Mouse (Mus musculus) CH12.LX (cell line): Measurements from ENCODE around the gene Esyt3. TPM values are rescaled to one million over a fixed set of nuclear protein-coding genes. Genes with fewer than 3 reads are reported as not detected.

Source experiments
- DNase-seq: peaks from one replicate; pipeline ENCODE4 v3.0.0-alpha.2; 2013; ENCODE audit errors: extremely low read depth
- H3K27ac ChIP-seq: 2 replicates; pipeline ENCODE4 v1.5.1; 2012; ENCODE audit warnings: low read depth, mild to moderate bottlenecking, control low read depth, moderate library complexity; ENCODE audit not compliant: insufficient read depth
- H3K27me3 ChIP-seq: replicated peaks from 2 replicates; pipeline ENCODE3; 2012; ENCODE audit warnings: inconsistent platforms
- H3K36me3 ChIP-seq, 2 experiments: replicated peaks in 1 of 2; 2 replicates each; pipeline versions ENCODE3 to v1.6.1; 2012; ENCODE audit warnings: inconsistent platforms in 1 of 2, low read length in 1 of 2, mild to moderate bottlenecking in 1 of 2, mixed read lengths in 1 of 2, moderate library complexity in 1 of 2; ENCODE audit not compliant: control insufficient read depth in 1 of 2, insufficient read depth in 1 of 2
- H3K4me1 ChIP-seq, 2 experiments: 2 replicates each; pipeline ENCODE4 v1.6.1; 2012; ENCODE audit warnings: inconsistent platforms in 1 of 2, moderate library complexity in 1 of 2; ENCODE audit not compliant: insufficient read depth in 2 of 2, control insufficient read depth in 1 of 2
- H3K4me2 ChIP-seq: 2 replicates; pipeline ENCODE4 v1.6.1; 2012; ENCODE audit warnings: low read depth, mild to moderate bottlenecking, control low read depth; ENCODE audit not compliant: poor library complexity, insufficient read depth, severe bottlenecking
- H3K4me3 ChIP-seq, 3 experiments: fragments of 150-350 bp in 1 of 3; sonication (generic) in 1 of 3; replicated peaks in 1 of 3; 2 replicates each; pipeline versions ENCODE3 to v1.5.1; 2011 to 2012; ENCODE audit warnings: low read depth in 2 of 3, low read length in 2 of 3, mild to moderate bottlenecking in 2 of 3, moderate library complexity in 2 of 3, control low read depth in 1 of 3, improper control_type of control experiment in 1 of 3, inconsistent platforms in 1 of 3, mixed read lengths in 1 of 3; ENCODE audit not compliant: poor library complexity in 1 of 3
- H3K79me2 ChIP-seq: replicated peaks from 2 replicates; pipeline ENCODE4 v1.6.1; 2012; ENCODE audit warnings: mild to moderate bottlenecking, moderate library complexity; ENCODE audit not compliant: control insufficient read depth, poor library complexity, insufficient read depth, severe bottlenecking; ENCODE audit errors: extremely low read depth
- H3K9ac ChIP-seq: 2 replicates; pipeline ENCODE4 v1.6.1; 2012; ENCODE audit warnings: low read depth, mild to moderate bottlenecking, control low read depth, moderate library complexity; ENCODE audit not compliant: insufficient read depth
- H3K9me3 ChIP-seq: replicated peaks from 2 replicates; pipeline ENCODE3; 2012; ENCODE audit warnings: low read length, inconsistent platforms, mixed read lengths
- BHLHE40 ChIP-seq: IDR thresholded peaks from 2 replicates; pipeline ENCODE4 v1.6.1; 2011; ENCODE audit warnings: mild to moderate bottlenecking, low read depth, low read length, improper control_type of control experiment
- CHD1 ChIP-seq: IDR thresholded peaks from 2 replicates; pipeline ENCODE4 v1.6.1; 2012; ENCODE audit warnings: low read depth, low read length, improper control_type of control experiment, inconsistent platforms
- CTCF ChIP-seq, 2 experiments: IDR thresholded peaks in 1 of 2; conservative IDR thresholded peaks in 1 of 2; 2 replicates each; pipeline ENCODE4 v1.5.1; 2011 to 2012; ENCODE audit warnings: low read depth in 2 of 2, low read length in 2 of 2, improper control_type of control experiment in 1 of 2, inconsistent platforms in 1 of 2, mild to moderate bottlenecking in 1 of 2, moderate library complexity in 1 of 2
- GABPA ChIP-seq: IDR thresholded peaks from 2 replicates; pipeline ENCODE4 v1.6.1; 2012; ENCODE audit warnings: low read depth, low read length, improper control_type of control experiment, inconsistent platforms; ENCODE audit not compliant: insufficient replicate concordance
- IRF4 ChIP-seq: IDR thresholded peaks from 2 replicates; pipeline ENCODE4 v1.6.1; 2014; ENCODE audit warnings: low read depth, mild to moderate bottlenecking, inconsistent platforms, low read length, improper control_type of control experiment
- JUN ChIP-seq: IDR thresholded peaks from 2 replicates; pipeline ENCODE4 v1.6.1; 2011; ENCODE audit warnings: low read depth, mild to moderate bottlenecking, low read length, improper control_type of control experiment, moderate library complexity; ENCODE audit not compliant: insufficient read depth
- JUND ChIP-seq: conservative IDR thresholded peaks from 2 replicates; pipeline ENCODE4 v1.6.1; 2011; ENCODE audit warnings: low read depth, low read length, improper control_type of control experiment
- MEF2A ChIP-seq: IDR thresholded peaks from 2 replicates; pipeline ENCODE4 v1.6.1; 2014; ENCODE audit warnings: low read depth, mild to moderate bottlenecking, inconsistent platforms, low read length, improper control_type of control experiment, borderline replicate concordance
- MXI1 ChIP-seq: IDR thresholded peaks from 2 replicates; pipeline ENCODE4 v1.6.1; 2011; ENCODE audit warnings: mild to moderate bottlenecking, low read depth, low read length, improper control_type of control experiment
- MYC ChIP-seq: IDR thresholded peaks from 2 replicates; pipeline ENCODE4 v1.6.1; 2011; ENCODE audit warnings: low read depth, mild to moderate bottlenecking, improper control_type of control experiment, low read length
- NRF1 ChIP-seq: IDR thresholded peaks from 2 replicates; pipeline ENCODE4 v1.6.1; 2014; ENCODE audit warnings: low read depth, mild to moderate bottlenecking, inconsistent platforms, low read length, improper control_type of control experiment, moderate library complexity
- POLR2A ChIP-seq: IDR thresholded peaks from 2 replicates; pipeline ENCODE4 v1.6.1; 2011; ENCODE audit warnings: low read depth, mild to moderate bottlenecking, improper control_type of control experiment, low read length
- POLR2AphosphoS2 ChIP-seq: IDR thresholded peaks from 2 replicates; pipeline ENCODE4 v1.6.1; 2011; ENCODE audit warnings: low read depth, low read length, improper control_type of control experiment
- RAD21 ChIP-seq: IDR thresholded peaks from 2 replicates; pipeline ENCODE4 v1.6.1; 2011; ENCODE audit warnings: low read depth, mild to moderate bottlenecking, low read length, improper control_type of control experiment, moderate library complexity
- RCOR1 ChIP-seq: conservative IDR thresholded peaks from 2 replicates; pipeline ENCODE4 v1.6.1; 2012; ENCODE audit warnings: low read depth, mild to moderate bottlenecking, inconsistent platforms, low read length, improper control_type of control experiment
- SIN3A ChIP-seq: IDR thresholded peaks from 2 replicates; pipeline ENCODE4 v1.6.1; 2012; ENCODE audit warnings: low read length, improper control_type of control experiment, inconsistent platforms
- TBP ChIP-seq: conservative IDR thresholded peaks from 2 replicates; pipeline ENCODE4 v1.6.1; 2011; ENCODE audit warnings: low read depth, low read length, improper control_type of control experiment
- TCF12 ChIP-seq: IDR thresholded peaks from 2 replicates; pipeline ENCODE4 v1.6.1; 2014; ENCODE audit warnings: low read depth, mild to moderate bottlenecking, inconsistent platforms, low read length, improper control_type of control experiment
- UBTF ChIP-seq: IDR thresholded peaks from 2 replicates; pipeline ENCODE4 v1.6.1; 2012; ENCODE audit warnings: low read depth, mild to moderate bottlenecking, inconsistent platforms, low read length, improper control_type of control experiment, moderate library complexity
- USF2 ChIP-seq: conservative IDR thresholded peaks from 2 replicates; pipeline ENCODE4 v1.6.1; 2011; ENCODE audit warnings: low read depth, low read length, improper control_type of control experiment
- ZKSCAN1 ChIP-seq: IDR thresholded peaks from 2 replicates; pipeline ENCODE4 v1.6.1; 2012; ENCODE audit warnings: low read depth, inconsistent platforms, low read length, improper control_type of control experiment, borderline replicate concordance
- ZNF384 ChIP-seq: IDR thresholded peaks from 2 replicates; pipeline ENCODE4 v1.6.1; 2012; ENCODE audit warnings: low read depth, low read length, improper control_type of control experiment, inconsistent platforms
- dilution Hi-C: fragments of 300-500 bp; cut with MboI; formaldehyde crosslinking; loops from 2 replicates; pipeline ENCODE4 v1.14.3; 2020; ENCODE audit warnings: low sequenced_read_pairs; ENCODE audit not compliant: extremely low pct_unique_long_range_greater_than_20kb, extremely low pct_ligation_motif_present
- in situ Hi-C: fragments of 300-500 bp; cut with MboI; formaldehyde crosslinking; loops from 3 replicates; pipeline ENCODE4 v1.14.3; 2019; ENCODE audit warnings: low sequenced_read_pairs, low pct_ligation_motif_present, low pct_unique_long_range_greater_than_20kb, mixed read lengths
- polyA plus RNA-seq: library from polyadenylated mRNA; unstranded; fragments of >175 nt; gene quantifications from 2 replicates; pipeline ENCODE4 v1.2.1, GENCODE M21; 2012; ENCODE audit warnings: low read depth; ENCODE audit not compliant: insufficient read length
- total RNA-seq, 2 experiments: library from RNA; depleted of rRNA; stranded (reverse); fragments of 300-350 nt in 1 of 2; fragments of >200 nt in 1 of 2; gene quantifications; 2 replicates each; pipeline ENCODE4 v1.2.3; 2012 to 2014

The Esyt3 gene
- total and polyA plus RNA-seq, 3 experiments, result not detected

DNA sequence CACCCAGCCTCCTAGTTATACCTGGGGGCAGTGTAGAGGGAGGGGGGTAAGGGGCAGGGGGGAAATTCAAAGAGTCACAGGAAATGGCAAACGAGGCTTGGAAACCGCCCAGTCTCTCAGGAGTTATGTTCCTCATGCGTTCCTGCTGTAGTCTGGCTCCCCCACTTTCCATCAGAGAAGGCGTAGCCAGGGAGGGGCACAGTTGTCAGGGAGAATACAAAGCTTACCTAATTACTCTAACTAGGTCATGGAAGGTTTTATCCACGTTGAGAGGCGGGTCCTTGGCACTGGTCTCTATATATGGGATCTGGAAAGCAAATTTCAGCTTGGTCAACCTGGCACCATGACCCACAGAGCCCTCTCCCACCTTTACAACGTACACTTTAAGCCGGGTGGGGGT is 31.1 kb upstream of the Esyt3 start:
- no peak for TF ChIP-seq BHLHE40
- no peak for TF ChIP-seq RCOR1
- no peak for TF ChIP-seq CTCF (conservative IDR thresholded peaks at IDR 0.05 in 1 of 2, IDR thresholded peaks at IDR 0.05 in 1 of 2; ENCODE audit: low read depth in 2 of 2, low read length in 2 of 2)
- no peak for TF ChIP-seq NRF1
- no peak for TF ChIP-seq GABPA
- no peak for TF ChIP-seq POLR2A
- no peak for TF ChIP-seq RAD21
- Histone ChIP-seq H3K79me2 (no peaks in the 10 kb centered on the region), H3K27ac (no peak overlapping the region), H3K9me3 (no peaks in the 10 kb centered on the region), H3K4me1 (peaks cover 11 to 16% of the 10 kb centered on the region in 2 experiments), H3K4me3 (no peak overlapping the region), H3K27me3 (no peaks in the 10 kb centered on the region), H3K9ac (no peak overlapping the region), H3K4me2 (no peak overlapping the region), H3K36me3 (no peaks in the 10 kb centered on the region)
- no peak for DNase-seq
- in situ Hi-C loops, result no loop called here
- dilution Hi-C loops, result no loop called here

DNA sequence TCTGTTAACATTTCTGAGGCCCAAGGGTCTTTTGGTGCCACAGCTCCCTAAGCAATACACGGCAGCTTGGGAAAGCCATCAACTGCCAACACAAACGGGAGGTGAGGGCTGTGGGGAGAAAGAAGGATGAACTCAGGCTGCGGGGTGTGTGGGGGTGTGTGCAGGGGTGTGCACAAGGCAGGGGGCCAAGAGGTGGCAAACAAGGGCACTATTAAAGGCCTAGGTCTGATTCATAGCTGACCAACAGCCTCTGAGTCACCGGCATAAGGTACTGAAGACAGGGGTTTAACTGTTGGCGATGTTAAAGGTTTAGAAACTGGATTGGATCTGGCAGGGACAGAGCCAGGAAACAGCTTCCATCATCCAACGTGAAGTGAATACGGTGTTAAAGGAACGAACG is 30.5 kb upstream of the Esyt3 start:
- H3K9ac ChIP-seq, result no peak overlapping the region
- in situ Hi-C loops, result no loop called here
- H3K36me3 ChIP-seq, result no peaks in the 10 kb centered on the region
- no peak for TF ChIP-seq ZNF384
- TF ChIP-seq JUND, result no peak
- TF ChIP-seq CHD1, result no peak
- TF ChIP-seq TCF12, result no peak
- no peak for TF ChIP-seq SIN3A
- no peak for TF ChIP-seq JUN
- no peak for TF ChIP-seq IRF4
- no peak for TF ChIP-seq POLR2AphosphoS2
- TF ChIP-seq MXI1, result no peak
- TF ChIP-seq NRF1, result no peak
- TF ChIP-seq TBP, result no peak
- no peak for TF ChIP-seq MYC
- no peak for TF ChIP-seq MEF2A
- TF ChIP-seq USF2, result no peak
- no peak for TF ChIP-seq UBTF
- TF ChIP-seq ZKSCAN1, result no peak
- no peak overlapping the region for H3K4me3 ChIP-seq
- dilution Hi-C loops, result no loop called here
- H3K4me2 ChIP-seq, result no peak overlapping the region
- peaks cover 8 to 14% of the 10 kb centered on the region in 2 experiments for H3K4me1 ChIP-seq
- no peaks in the 10 kb centered on the region for H3K79me2 ChIP-seq
- H3K27ac ChIP-seq, result no peak overlapping the region
- H3K9me3 ChIP-seq, result no peaks in the 10 kb centered on the region
- no peaks in the 10 kb centered on the region for H3K27me3 ChIP-seq
- DNase-seq, result no peak
